Mouse (Mus musculus) forebrain, embryonic 15.5 days (tissue): ENCODE results near the gene Mlkl. TPM values are rescaled to one million over a fixed set of nuclear protein-coding genes. Genes with fewer than 3 reads are reported as not detected.
"Not testable (repeated sequence)": the region's sequence is repeated elsewhere in the genome, so short reads cannot be mapped to it uniquely, and the experiment has no call there.

Experiments used
- ATAC-seq: fragments of 200-750 bp; cut with Nextera tagmentation; replicated peaks from 2 replicates; pipeline ENCODE4 v1.8.0; 2017; ENCODE audit warnings: mild to moderate bottlenecking, moderate TSS enrichment, moderate library complexity
- H3K27ac ChIP-seq: fragments of 300-500 bp; sonication (generic); replicated peaks from 2 replicates; pipeline ENCODE4 v1.5.1; 2015; ENCODE audit warnings: mild to moderate bottlenecking, inconsistent platforms
- H3K27me3 ChIP-seq: fragments of 300-500 bp; sonication (generic); 2 replicates; pipeline ENCODE4 v1.6.1; 2015; ENCODE audit warnings: inconsistent platforms
- H3K36me3 ChIP-seq: fragments of 300-500 bp; sonication (generic); 2 replicates; pipeline ENCODE4 v1.6.1; 2015; ENCODE audit warnings: mild to moderate bottlenecking, inconsistent platforms
- H3K4me1 ChIP-seq: fragments of 300-500 bp; sonication (generic); 2 replicates; pipeline ENCODE4 v1.6.1; 2015; ENCODE audit warnings: inconsistent platforms
- H3K4me2 ChIP-seq: fragments of 300-500 bp; sonication (generic); replicated peaks from 2 replicates; pipeline ENCODE4 v1.6.1; 2015; ENCODE audit warnings: mild to moderate bottlenecking, inconsistent platforms
- H3K4me3 ChIP-seq: fragments of 300-500 bp; sonication (generic); 2 replicates; pipeline ENCODE4 v1.5.1; 2015; ENCODE audit warnings: mild to moderate bottlenecking, inconsistent platforms
- H3K9ac ChIP-seq: fragments of 300-500 bp; sonication (generic); replicated peaks from 2 replicates; pipeline ENCODE4 v1.6.1; 2015; ENCODE audit warnings: mild to moderate bottlenecking, inconsistent platforms
- H3K9me3 ChIP-seq: fragments of 300-500 bp; sonication (generic); 2 replicates; pipeline ENCODE4 v1.6.1; 2016; ENCODE audit warnings: inconsistent platforms
- WGBS: fragments of 180-500 bp; shearing (Covaris S2); methylation state at CpG from one replicate; pipeline ENCODE4 v1.1.7; 2015; ENCODE audit warnings: mixed read lengths; 5-methylcytosine and 5-hydroxymethylcytosine counted together
- polyA plus RNA-seq: library from polyadenylated mRNA; unstranded; fragments of >200 nt; fragmentation: Nextera tagmentation; extraction: Ambion mirVana; gene quantifications from 2 replicates; pipeline ENCODE4 v1.2.1, GENCODE M21; 2015

Mlkl gene
- polyA plus RNA-seq, 1 experiment from 2014 or later, result 0.56 TPM

- H3K9ac ChIP-seq, H3K4me1 ChIP-seq, H3K4me2 ChIP-seq, H3K27me3 ChIP-seq, H3K4me3 ChIP-seq, ATAC-seq, H3K27ac ChIP-seq, H3K36me3 ChIP-seq, H3K9me3 ChIP-seq: not testable (repeated sequence)
- WGBS, result 90% methylated on average over 15 of the region's 15 CpGs
These were observed 28.0 kb downstream of the Mlkl start for GRCm38 (mm10) chr8:111310006-111310405.

DNA sequence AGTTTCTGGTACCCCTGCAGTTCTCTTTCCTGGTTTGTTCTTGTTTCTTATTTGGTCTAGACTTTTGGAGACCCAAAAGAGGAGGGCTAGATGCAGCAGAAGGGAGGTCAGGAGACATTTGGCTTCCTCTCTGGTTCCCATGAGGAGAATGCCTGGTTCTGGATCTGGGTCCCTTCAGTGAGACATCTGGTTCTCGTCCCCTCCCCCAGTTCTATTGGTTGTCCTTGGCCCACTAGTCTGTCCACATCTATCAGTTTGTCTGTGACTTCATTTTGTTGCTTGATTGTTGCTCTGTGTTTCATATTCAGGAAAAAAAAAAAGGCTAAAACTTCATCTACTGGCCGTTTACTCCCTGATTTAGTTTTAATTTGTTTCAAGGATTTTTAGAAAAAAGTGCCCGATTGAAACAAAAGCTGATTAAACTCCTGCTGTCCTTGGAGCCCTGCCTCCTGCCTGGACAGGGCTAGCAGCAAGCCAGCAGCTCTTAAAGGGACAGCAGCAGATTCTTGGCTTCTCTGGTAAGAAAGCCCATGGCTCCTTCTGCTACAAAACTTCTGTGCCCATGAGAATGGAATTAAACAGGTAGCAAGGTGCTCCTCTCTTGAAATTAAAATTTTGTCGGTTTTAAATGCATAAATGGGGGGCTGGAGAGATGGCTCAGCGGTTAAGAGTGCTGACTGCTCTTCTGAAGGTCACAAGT, 32.8 kb downstream of the Mlkl start:
- no peaks in the 10 kb centered on the region for H3K9me3 ChIP-seq
- no peaks in the 10 kb centered on the region for H3K36me3 ChIP-seq
- no peak for ATAC-seq
- no peak overlapping the region for H3K9ac ChIP-seq
- H3K27ac ChIP-seq, result no peak overlapping the region
- 0 out of 2 replicates have a peak, but pooled peaks cover 2% of the 10 kb centered on the region for H3K4me1 ChIP-seq
- no peak overlapping the region for H3K4me3 ChIP-seq
- H3K4me2 ChIP-seq, result no peak overlapping the region
- H3K27me3 ChIP-seq, result no peaks in the 10 kb centered on the region
- 23% methylated on average over 5 of the region's 5 CpGs for WGBS

- 94% methylated on average over 3 of the region's 3 CpGs for WGBS
These were observed 33.6 kb downstream of the Mlkl start for GRCm38 (mm10) chr8:111304359-111304758.

DNA sequence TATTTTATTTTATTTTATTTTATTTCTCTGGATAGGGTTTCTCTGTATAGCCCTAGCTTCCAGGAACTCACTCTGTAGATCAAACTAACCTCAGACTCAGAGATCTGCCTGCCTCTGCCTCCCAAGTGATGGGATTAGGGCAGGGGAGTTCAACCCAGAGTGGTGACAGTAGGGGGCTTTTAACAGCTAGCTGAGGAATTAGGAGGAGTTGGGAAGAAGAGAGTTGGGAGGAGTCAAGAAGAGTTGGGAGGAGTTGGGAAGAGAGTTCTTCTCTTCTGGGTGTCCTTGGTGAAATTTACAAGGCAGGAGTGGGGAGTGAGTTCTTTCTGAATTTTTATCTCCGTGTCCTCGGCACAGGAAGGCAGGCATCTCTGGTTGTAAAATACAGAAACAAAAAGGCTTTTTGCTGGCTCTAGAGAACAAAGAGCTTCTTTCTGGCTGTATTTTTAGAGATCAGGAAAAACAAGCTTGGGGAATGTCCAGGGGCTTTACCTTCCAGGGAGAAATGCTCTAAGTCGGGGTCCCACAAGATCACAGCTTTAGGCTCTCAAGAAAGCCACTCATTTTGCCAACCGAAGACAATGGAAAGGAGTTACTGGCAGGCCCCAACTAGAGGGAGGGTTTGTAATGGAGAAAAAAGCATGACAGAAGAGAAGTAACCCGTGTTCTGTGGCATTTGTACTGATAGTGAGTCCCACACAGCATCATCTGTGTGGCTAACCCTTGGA, 34.7 kb downstream of the Mlkl start:
- 80% methylated on average over 5 of the region's 5 CpGs for WGBS
- not testable (repeated sequence) for H3K4me2 ChIP-seq, H3K9me3 ChIP-seq, H3K36me3 ChIP-seq, ATAC-seq, H3K9ac ChIP-seq, H3K27me3 ChIP-seq, H3K27ac ChIP-seq, H3K4me3 ChIP-seq
- H3K4me1 ChIP-seq, result peaks cover 14% of the 10 kb centered on the region

More at GRCm38 (mm10) chr8:111304359-111304758, 33.6 kb downstream of the Mlkl start:
- H3K9me3 ChIP-seq, result no peaks in the 10 kb centered on the region
- no peak overlapping the region for H3K4me2 ChIP-seq
- H3K4me3 ChIP-seq, result no peak overlapping the region
- no peaks in the 10 kb centered on the region for H3K36me3 ChIP-seq
- H3K9ac ChIP-seq, result no peak overlapping the region
- H3K27me3 ChIP-seq, result no peaks in the 10 kb centered on the region
- peaks cover 3% of the 10 kb centered on the region for H3K4me1 ChIP-seq
- no peak overlapping the region for H3K27ac ChIP-seq
- ATAC-seq, result no peak

DNA sequence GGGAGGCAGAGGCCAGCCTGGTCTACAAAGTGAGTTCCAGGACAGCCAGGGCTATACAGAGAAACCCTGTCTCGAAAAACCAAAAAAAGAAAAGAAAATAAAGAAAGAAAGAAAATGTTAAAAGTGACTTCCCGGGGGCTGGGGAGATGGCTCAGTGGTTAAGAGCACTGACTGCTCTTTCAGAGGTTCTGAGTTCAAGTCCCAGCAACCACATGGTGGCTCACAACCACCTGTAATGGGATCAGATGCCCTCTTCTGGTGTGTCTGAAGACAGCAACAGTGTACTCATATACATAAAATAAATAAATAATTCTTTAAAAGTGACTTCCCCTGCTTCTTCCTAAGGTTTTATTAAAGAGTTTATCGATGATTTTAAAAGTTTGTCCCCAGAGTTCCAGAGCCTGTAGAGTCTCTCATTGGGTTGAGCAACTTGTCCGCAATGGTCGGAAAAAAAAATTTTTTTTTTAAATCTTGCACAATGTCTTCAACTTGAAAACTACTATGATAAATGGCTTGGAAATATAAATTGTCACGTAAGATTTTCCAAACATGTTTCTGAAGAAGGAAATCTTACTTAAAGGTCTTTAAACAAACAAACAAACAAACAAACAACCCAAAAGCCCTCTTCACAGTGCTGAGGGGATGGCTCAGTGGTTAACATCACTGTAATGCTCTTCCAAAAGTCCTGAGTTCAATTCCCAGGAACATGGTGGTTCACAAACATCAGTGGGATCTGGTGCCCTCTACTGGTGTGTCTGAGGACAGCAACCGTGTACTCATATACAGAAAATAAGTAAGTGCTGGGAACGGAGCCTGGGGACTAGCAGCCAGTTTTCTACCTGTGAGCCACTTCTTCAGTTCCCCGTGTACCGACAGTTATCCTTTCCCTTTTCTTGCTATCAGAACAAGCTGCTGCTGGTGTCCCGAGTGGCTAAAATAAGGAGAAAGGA, 37.1 kb downstream of the Mlkl start:
- WGBS, result 69% methylated on average over 11 of the region's 11 CpGs
- Histone ChIP-seq H3K4me2 (peak overlapping the region; percentile 40), H3K9me3 (no peaks in the 10 kb centered on the region)

GRCm38 (mm10) chr8:111299821-111300568, 38.0 kb downstream of the Mlkl start, which contains the start of gene Rfwd3:
Gene Rfwd3 (minus strand): TSS chr8:111300222.
- H3K36me3 ChIP-seq, result peaks cover 11% of the 10 kb centered on the region
- H3K27ac ChIP-seq, result peak within 1 kb of the TSS; percentile 73
- no peaks in the 10 kb centered on the region for H3K9me3 ChIP-seq
- under 1% methylated on average over 67 of the region's 67 CpGs for WGBS
- peaks cover 25% of the 10 kb centered on the region for H3K4me1 ChIP-seq
- peak; percentile 99 for ATAC-seq
- peak within 1 kb of the TSS; percentile 70 for H3K4me2 ChIP-seq
- H3K4me3 ChIP-seq, result peak within 1 kb of the TSS; percentile 100
- no peaks in the 10 kb centered on the region for H3K27me3 ChIP-seq
- peak within 1 kb of the TSS; percentile 93 for H3K9ac ChIP-seq

More for the DNA sequence above, 37.1 kb downstream of the Mlkl start:
- H3K36me3 ChIP-seq, result peaks cover 10% of the 10 kb centered on the region
- H3K9ac ChIP-seq, result no peak overlapping the region
- peak overlapping the region; percentile 70 for H3K27ac ChIP-seq
- H3K4me3 ChIP-seq, result peak overlapping the region; percentile 100
- H3K27me3 ChIP-seq, result no peaks in the 10 kb centered on the region
- peaks cover 25% of the 10 kb centered on the region for H3K4me1 ChIP-seq
- no peak for ATAC-seq

DNA sequence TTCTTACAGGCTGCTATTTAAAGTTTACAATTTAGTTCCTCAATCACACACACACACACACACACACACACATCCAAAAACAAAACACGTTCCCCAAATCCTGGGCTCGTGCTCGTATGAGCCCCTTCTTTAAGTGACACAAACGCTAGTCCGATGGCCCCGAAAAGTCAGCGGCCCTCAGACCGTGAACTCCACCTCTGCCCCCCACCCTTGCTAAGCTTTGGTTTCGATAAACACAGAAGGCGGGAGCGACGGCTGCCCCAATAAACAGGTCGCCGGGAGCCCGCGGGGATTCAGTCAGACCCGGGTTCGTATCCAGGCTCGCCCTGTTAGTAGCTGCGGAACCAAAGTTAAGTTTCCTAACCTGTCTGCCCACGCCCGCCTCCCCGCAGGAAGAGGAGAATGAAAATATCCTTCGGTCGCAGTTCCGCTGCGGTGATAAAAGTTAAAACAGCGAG, 38.6 kb downstream of the Mlkl start:
- WGBS, result under 1% methylated on average over 28 of the region's 28 CpGs
- H3K27me3 ChIP-seq, result no peaks in the 10 kb centered on the region
- H3K36me3 ChIP-seq, result peaks cover 15% of the 10 kb centered on the region
- peaks cover 25% of the 10 kb centered on the region for H3K4me1 ChIP-seq
- H3K27ac ChIP-seq, result peak overlapping the region; percentile 73
- ATAC-seq, result no peak
- peak overlapping the region; percentile 100 for H3K4me3 ChIP-seq
- H3K4me2 ChIP-seq, result peak overlapping the region; percentile 70
- H3K9ac ChIP-seq, result peak overlapping the region; percentile 93
- H3K9me3 ChIP-seq, result no peaks in the 10 kb centered on the region

GRCm38 (mm10) chr8:111298011-111298410, 40.0 kb downstream of the Mlkl start:
- no peak overlapping the region for H3K9ac ChIP-seq

GRCm38 (mm10) chr8:111291733-111292132, 46.2 kb downstream of the Mlkl start:
- H3K9me3 ChIP-seq, result no peaks in the 10 kb centered on the region
- 0 out of 2 replicates have a peak, but pooled peaks cover 2% of the 10 kb centered on the region for H3K4me1 ChIP-seq
- peaks cover 59% of the 10 kb centered on the region for H3K36me3 ChIP-seq
- no peak overlapping the region for H3K9ac ChIP-seq
- no peak overlapping the region for H3K27ac ChIP-seq
- H3K4me3 ChIP-seq, result no peak overlapping the region
- no peak for ATAC-seq
- H3K27me3 ChIP-seq, result no peaks in the 10 kb centered on the region
- WGBS, result 97% methylated on average over 7 of the region's 7 CpGs
- no peak overlapping the region for H3K4me2 ChIP-seq

More at GRCm38 (mm10) chr8:111298011-111298410, 40.0 kb downstream of the Mlkl start:
- Histone ChIP-seq H3K36me3 (peaks cover 25% of the 10 kb centered on the region), H3K9me3 (no peaks in the 10 kb centered on the region), H3K27me3 (no peaks in the 10 kb centered on the region), H3K4me1 (peaks cover 25% of the 10 kb centered on the region), H3K27ac (0 out of 2 replicates have a peak overlapping the region, but pooled peaks have one; percentile 29), H3K4me2 (peak overlapping the region; percentile 7; the same call in 1 of the 2 replicates), H3K4me3 (no peak overlapping the region)
- WGBS, result 58% methylated on average over 1 of the region's 1 CpGs
- ATAC-seq, result no peak

DNA sequence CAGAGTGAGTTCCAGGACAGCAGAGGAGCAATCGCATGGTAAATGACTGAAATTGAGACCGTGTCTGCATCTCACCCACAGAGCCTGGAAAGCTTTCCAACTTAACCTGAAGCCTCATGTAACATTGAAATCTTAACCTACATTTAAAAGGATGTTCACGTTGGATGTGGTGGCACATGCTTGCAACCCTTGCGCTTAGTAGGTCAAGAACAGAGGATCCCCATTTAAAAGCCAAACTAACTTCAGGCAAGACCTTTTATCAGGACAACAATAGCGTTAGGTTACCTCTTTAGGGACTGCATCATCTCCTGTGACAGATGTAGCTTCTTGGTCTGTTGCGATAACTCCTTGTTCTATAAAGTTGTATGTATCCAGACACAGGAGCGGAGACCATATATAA, 47.4 kb downstream of the Mlkl start:
- H3K9ac ChIP-seq, result no peak overlapping the region
- ATAC-seq, result no peak

DNA sequence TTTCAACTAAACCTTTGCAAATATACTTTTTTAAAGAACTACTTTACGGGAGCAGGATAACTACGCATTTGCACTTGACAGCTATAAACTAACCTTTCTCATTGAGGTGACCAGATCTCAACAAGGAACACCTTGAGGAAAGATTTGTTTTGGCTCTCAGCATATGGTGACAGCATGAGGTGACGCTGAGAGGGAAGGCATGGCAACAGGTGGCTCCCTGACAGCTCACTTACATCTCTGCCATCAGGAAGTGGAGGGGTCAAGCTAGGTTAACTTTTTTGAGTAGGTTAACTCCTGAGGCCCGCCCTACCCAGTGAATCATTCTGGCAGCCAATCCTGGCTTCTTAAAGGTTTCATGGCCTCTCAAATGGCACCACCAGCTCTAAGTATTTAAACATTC, 52.4 kb downstream of the Mlkl start:
- Histone ChIP-seq H3K9me3 (no peaks in the 10 kb centered on the region), H3K9ac (no peak overlapping the region), H3K4me3 (no peak overlapping the region), H3K4me1 (no peaks in the 10 kb centered on the region), H3K36me3 (peaks cover 68% of the 10 kb centered on the region), H3K27me3 (no peaks in the 10 kb centered on the region), H3K27ac (no peak overlapping the region), H3K4me2 (no peak overlapping the region)
- no peak for ATAC-seq
- 94% methylated on average over 4 of the region's 4 CpGs for WGBS

More for the DNA sequence above, 47.4 kb downstream of the Mlkl start:
- WGBS, result 96% methylated on average over 7 of the region's 7 CpGs
- Histone ChIP-seq H3K36me3 (peaks cover 63% of the 10 kb centered on the region), H3K4me1 (no peaks in the 10 kb centered on the region), H3K9me3 (no peaks in the 10 kb centered on the region), H3K27ac (no peak overlapping the region), H3K27me3 (no peaks in the 10 kb centered on the region), H3K4me2 (no peak overlapping the region), H3K4me3 (no peak overlapping the region)
